Mouse (Mus musculus): Measurements from ENCODE around the gene Ccdc92b. TPM values are rescaled to one million over a fixed set of nuclear protein-coding genes. Genes with fewer than 3 reads are reported as not detected.

Gene Ccdc92b
- polyA plus RNA-seq, 1 experiment: not detected

DNA sequence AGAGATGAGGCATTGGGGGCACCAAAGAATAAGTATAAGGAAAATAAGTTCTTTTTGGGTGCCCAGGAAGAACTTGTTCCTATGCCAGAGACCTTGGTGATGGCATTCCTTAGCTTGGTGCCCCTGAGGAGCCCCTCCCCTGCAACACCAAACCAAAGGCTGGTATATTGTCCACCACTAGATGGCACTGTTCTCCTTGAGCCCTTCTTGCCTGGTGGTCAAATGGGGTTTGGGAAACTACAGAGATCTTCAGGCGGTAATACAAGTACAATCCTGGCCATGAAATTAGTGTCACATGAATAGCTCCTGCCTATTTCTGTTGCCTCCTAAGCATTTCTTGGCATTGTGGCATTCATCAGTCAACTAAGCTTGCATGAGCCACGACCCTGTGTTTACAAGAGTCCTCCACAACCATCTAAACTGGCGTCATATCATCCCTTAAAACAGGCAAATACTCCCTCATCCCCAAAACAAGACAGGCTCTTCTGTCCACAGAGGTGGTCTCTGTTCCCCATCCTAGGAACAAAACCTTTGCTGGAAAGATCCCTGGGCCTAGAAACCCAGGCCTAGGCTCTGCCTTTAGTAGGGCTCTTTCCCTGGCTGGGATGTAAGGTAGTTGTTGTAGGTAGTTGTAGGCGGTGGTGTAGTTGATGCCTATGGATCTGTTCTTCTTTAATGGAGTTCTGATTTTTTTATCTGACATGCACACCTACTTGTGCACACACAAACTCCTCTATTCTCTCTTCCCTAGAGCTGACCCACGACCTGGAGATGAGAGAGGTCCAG lies 15.3 kb downstream of the Ccdc92b start:
- peaks cover 8% of the 10 kb centered on the region for H3K4me1 ChIP-seq (ENCODE audit: control insufficient read depth, insufficient read depth, insufficient read length, low read length)
- no peak overlapping the region for H3K4me3 ChIP-seq (ENCODE audit: insufficient read depth, low read depth, low read length)
- H3K27ac ChIP-seq (replicated peaks; ENCODE audit: low read depth, low read length): no peak overlapping the region

DNA sequence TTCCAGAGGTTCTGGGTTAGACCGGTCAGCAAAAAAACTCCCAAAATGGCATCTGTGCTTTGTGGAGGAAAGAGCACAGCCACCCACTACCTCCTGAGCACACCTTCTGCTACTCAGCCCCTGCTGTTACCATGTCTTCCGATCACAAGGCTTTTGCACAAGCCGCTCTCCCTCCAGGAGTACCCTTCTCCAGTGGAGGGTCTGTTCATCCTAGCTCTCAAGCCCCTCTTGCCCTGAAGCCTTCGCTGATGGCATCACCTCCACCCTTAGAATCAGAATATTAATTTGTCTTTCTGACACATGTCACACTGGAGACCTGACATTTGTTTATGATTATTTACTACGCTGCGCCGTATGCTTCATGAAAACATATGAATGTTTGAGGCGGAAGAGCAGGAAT lies 18.1 kb downstream of the Ccdc92b start:
- Histone ChIP-seq H3K27ac (replicated peaks; ENCODE audit: low read depth, low read length) (peak overlapping the region; percentile 23; the same call in 1 of the 2 replicates), H3K4me3 (ENCODE audit: insufficient read depth, low read depth, low read length) (peak overlapping the region; percentile 83)

GRCm38 (mm10) chr11:74637971-74638790 lies 18.8 kb downstream of the Ccdc92b start:
- H3K4me1 ChIP-seq (ENCODE audit: control insufficient read depth, insufficient read depth, insufficient read length, low read length): peaks cover 18% of the 10 kb centered on the region
- peak overlapping the region; percentile 51 for H3K27ac ChIP-seq (replicated peaks; ENCODE audit: low read depth, low read length)
- H3K4me3 ChIP-seq (ENCODE audit: insufficient read depth, low read depth, low read length): peak overlapping the region; percentile 83

More for the DNA sequence above, 18.1 kb downstream of the Ccdc92b start:
- H3K4me1 ChIP-seq (ENCODE audit: control insufficient read depth, insufficient read depth, insufficient read length, low read length): peaks cover 18% of the 10 kb centered on the region

DNA sequence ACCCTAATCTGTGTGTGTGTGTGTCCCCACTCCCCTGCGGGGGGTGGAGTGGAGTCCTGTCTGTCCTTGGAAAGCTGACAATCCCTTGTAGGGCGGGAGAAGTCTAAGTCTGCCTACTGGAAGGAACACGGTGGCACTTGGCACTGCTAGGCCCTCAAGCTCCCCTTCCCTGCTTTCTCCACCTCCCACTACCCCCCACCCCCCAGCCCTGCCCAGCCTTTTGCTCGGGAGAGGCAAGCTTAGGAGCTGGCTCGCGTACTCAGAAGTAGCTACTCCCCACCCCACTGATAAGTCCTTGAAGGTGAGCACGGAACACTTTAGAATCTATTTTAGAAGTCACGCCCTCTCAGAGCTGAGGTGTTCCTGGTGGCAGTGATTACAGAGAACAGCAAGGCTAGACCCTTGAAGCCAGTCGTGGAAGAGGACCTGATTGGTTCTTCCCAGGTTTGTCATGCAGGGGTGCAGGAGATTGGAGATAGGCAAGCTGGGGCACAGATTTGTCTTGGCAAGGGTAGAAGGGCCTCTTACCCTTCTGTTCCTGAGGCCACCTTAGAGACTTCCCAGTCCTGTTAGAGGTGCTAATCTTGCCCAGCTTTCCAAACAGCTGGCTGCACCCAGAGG lies 19.5 kb downstream of the Ccdc92b start:
- H3K27ac ChIP-seq (replicated peaks; ENCODE audit: low read depth, low read length): peak overlapping the region; percentile 51; the same call in 1 of the 2 replicates
- H3K4me3 ChIP-seq (ENCODE audit: insufficient read depth, low read depth, low read length): peak overlapping the region; percentile 83
- H3K4me1 ChIP-seq (ENCODE audit: control insufficient read depth, insufficient read depth, insufficient read length, low read length): peaks cover 18% of the 10 kb centered on the region

GRCm38 (mm10) chr11:74639628-74640027 lies 20.2 kb downstream of the Ccdc92b start:
- H3K4me1 ChIP-seq (ENCODE audit: control insufficient read depth, insufficient read depth, insufficient read length, low read length): peaks cover 18% of the 10 kb centered on the region
- no peak overlapping the region for H3K4me3 ChIP-seq (ENCODE audit: insufficient read depth, low read depth, low read length)
- no peak overlapping the region for H3K27ac ChIP-seq (replicated peaks; ENCODE audit: low read depth, low read length)

- peaks cover 3% of the 10 kb centered on the region; the same call in 1 of the 2 replicates for H3K4me1 ChIP-seq (ENCODE audit: control insufficient read depth, insufficient read depth, insufficient read length, low read length)
- peak overlapping the region; percentile 90 for H3K27ac ChIP-seq (replicated peaks; ENCODE audit: low read depth, low read length)
- H3K4me3 ChIP-seq (ENCODE audit: insufficient read depth, low read depth, low read length): no peak overlapping the region
These were observed 28.6 kb downstream of the Ccdc92b start for GRCm38 (mm10) chr11:74647966-74648365.

DNA sequence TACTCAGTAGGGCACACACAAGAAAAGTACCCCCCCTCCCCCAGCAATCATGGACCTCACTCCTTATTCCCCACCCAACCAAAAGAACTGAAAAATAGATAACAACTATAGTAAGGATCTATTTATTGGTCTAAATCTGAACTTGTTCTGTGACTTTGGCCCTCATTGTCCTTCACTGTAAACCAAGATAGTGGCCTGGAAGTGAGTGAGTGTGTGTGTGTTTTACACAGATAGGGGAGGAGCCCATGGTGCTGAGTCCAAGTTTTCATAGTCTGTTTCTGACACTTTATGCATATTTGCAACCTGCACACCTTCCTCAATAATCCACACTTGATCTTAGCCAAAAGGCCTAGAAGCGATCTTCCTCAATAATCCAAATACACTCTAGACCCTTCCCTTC lies 29.3 kb downstream of the Ccdc92b start:
- peak overlapping the region; percentile 57 for H3K4me3 ChIP-seq (ENCODE audit: insufficient read depth, low read depth, low read length)
- peaks cover 3% of the 10 kb centered on the region; the same call in 1 of the 2 replicates for H3K4me1 ChIP-seq (ENCODE audit: control insufficient read depth, insufficient read depth, insufficient read length, low read length)
- H3K27ac ChIP-seq (replicated peaks; ENCODE audit: low read depth, low read length): peak overlapping the region; percentile 90

DNA sequence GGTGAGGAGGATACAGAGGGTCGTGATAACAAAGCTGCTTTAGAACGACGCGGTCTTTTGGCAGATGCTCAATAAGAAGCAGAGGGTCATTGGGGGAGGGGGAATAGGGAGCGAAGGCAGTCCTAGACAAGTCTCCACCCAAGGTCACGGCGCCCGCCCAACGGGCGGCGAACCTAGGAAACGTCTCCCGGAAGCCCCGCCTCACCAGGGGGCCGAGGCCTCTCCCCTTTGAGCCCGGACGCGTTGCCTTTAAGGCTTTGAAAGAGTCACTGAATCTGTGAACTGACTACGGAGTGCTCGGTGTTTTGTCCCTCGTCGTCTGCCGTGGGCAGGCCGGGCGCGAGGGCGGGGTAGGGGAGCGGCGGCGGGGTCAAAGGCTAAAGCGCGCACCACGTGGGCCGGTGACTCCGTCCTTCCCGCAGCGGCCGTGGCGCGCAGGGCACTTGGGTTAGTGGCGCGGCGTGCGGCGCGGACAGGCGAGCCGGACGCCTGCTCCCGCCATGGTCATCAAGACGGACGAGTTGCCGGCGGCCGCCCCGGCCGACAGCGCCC lies 29.8 kb downstream of the Ccdc92b start, which contains the start of gene Cluh:
Cluh (plus strand) TSS at position 401 of the 552 bp plus-strand sequence.
- H3K27ac ChIP-seq (replicated peaks; ENCODE audit: low read depth, low read length): peak within 1 kb of the TSS; percentile 95
- peak within 1 kb of the TSS; percentile 91 for H3K4me3 ChIP-seq (ENCODE audit: insufficient read depth, low read depth, low read length)
- peaks cover 3% of the 10 kb centered on the region; the same call in 1 of the 2 replicates for H3K4me1 ChIP-seq (ENCODE audit: control insufficient read depth, insufficient read depth, insufficient read length, low read length)

DNA sequence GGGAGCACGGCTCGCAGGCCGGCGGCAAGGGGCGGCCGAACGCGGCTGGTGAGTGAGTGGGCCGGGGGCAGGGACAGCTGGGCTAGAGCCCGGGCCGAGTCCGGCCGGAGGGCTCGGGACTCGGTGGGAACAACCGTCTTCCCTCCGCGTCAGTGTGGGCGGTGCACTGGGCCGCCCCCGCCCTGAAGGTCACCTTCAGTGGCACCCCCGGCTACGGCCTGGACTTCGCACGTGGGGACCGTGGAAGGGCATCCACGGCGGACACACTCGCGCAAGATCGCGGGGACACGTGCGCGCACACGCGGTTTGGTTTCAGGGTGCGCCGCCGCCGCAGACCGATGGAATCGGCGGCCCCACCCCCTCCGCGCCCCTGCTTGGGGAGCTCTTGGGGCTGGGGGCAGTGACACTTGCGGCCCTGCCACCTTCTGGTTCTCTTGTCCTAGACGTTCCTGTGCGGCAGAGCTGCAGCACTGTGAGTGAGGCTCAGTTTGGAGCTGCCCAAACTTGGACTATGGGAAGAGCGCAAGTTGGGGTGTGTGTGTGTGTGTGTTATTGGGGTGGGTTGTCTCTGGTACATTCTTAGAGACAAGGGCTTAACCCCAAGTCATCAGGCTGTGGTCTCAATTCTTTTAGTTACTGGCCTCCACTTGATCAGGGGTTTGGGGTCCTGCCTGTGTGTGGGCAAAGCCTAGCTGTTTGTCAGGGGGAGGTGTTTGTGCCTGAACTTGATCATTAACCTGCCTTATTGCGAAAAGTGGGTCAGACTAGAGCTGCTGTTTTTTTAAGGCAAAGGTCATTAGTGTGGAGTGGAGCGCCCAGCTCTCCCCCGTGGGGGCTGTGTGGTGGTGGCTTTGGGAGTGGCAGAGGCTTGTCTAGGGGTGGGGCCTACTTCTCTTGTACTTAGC lies 30.5 kb downstream of the Ccdc92b start:
- peak overlapping the region; percentile 91 for H3K4me3 ChIP-seq (ENCODE audit: insufficient read depth, low read depth, low read length)
- peak overlapping the region; percentile 95 for H3K27ac ChIP-seq (replicated peaks; ENCODE audit: low read depth, low read length)
- H3K4me1 ChIP-seq (ENCODE audit: control insufficient read depth, insufficient read depth, insufficient read length, low read length): peaks cover 3% of the 10 kb centered on the region; the same call in 1 of the 2 replicates

GRCm38 (mm10) chr11:74650576-74651100 lies 31.2 kb downstream of the Ccdc92b start:
- Histone ChIP-seq H3K4me1 (ENCODE audit: control insufficient read depth, insufficient read depth, insufficient read length, low read length) (peaks cover 3% of the 10 kb centered on the region; the same call in 1 of the 2 replicates), H3K27ac (replicated peaks; ENCODE audit: low read depth, low read length) (peak overlapping the region; percentile 78), H3K4me3 (ENCODE audit: insufficient read depth, low read depth, low read length) (peak overlapping the region; percentile 91)

- peaks cover 3% of the 10 kb centered on the region; the same call in 1 of the 2 replicates for H3K4me1 ChIP-seq (ENCODE audit: control insufficient read depth, insufficient read depth, insufficient read length, low read length)
- peak overlapping the region; percentile 69 for H3K27ac ChIP-seq (replicated peaks; ENCODE audit: low read depth, low read length)
- H3K4me3 ChIP-seq (ENCODE audit: insufficient read depth, low read depth, low read length): peak overlapping the region; percentile 91
These were observed 33.4 kb downstream of the Ccdc92b start for GRCm38 (mm10) chr11:74652791-74653191.

DNA sequence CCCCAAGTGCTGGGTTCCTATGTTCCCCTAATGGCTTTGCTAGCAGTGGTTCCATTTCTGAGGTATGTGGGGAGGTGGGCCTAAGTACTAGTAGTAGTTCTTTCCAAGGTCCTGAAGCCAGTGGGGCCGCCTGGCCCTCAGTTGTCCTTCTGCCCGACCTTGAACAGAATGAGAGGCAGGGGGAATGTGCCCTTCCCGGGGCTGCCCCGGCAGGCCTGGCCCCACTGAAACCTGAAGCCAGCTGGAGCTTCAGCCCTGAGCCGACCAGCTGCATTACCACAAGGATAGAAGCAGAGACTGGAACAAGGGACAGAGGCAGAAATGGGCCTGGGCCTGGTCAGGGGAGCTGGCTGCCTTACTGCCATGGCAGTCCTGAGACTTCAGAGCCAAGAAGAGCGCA lies 34.0 kb downstream of the Ccdc92b start:
- Histone ChIP-seq H3K4me1 (ENCODE audit: control insufficient read depth, insufficient read depth, insufficient read length, low read length) (peaks cover 3% of the 10 kb centered on the region; the same call in 1 of the 2 replicates), H3K4me3 (ENCODE audit: insufficient read depth, low read depth, low read length) (peak overlapping the region; percentile 48), H3K27ac (replicated peaks; ENCODE audit: low read depth, low read length) (peak overlapping the region; percentile 69)

GRCm38 (mm10) chr11:74655941-74656340 lies 36.5 kb downstream of the Ccdc92b start:
- H3K27ac ChIP-seq (replicated peaks; ENCODE audit: low read depth, low read length): no peak overlapping the region
- H3K4me1 ChIP-seq (ENCODE audit: control insufficient read depth, insufficient read depth, insufficient read length, low read length): peaks cover 3% of the 10 kb centered on the region; the same call in 1 of the 2 replicates

More at GRCm38 (mm10) chr11:74655941-74656340, 36.5 kb downstream of the Ccdc92b start:
- H3K4me3 ChIP-seq (ENCODE audit: insufficient read depth, low read depth, low read length): no peak overlapping the region

Data from brown adipose tissue, adult 24 weeks (tissue).